Mouse (Mus musculus) C2C12 (cell line): ENCODE data around the gene Rpl35a. TPM values are rescaled to one million over a fixed set of nuclear protein-coding genes. Genes with fewer than 3 reads are reported as not detected.

ENCODE experiments used
- H3K27me3 ChIP-seq: one replicate; pipeline ENCODE4 v1.6.1; 2011; ENCODE audit not compliant: control insufficient read depth, insufficient read depth, insufficient read length
- H3K36me3 ChIP-seq: one replicate; pipeline ENCODE4 v1.6.1; 2011; ENCODE audit not compliant: control insufficient read depth, insufficient read depth
- H3K4me3 ChIP-seq: one replicate; pipeline ENCODE4 v1.5.1; 2011; ENCODE audit warnings: mild to moderate bottlenecking, control low read depth; ENCODE audit not compliant: poor library complexity, insufficient read depth, severe bottlenecking
- H3K79me2 ChIP-seq: one replicate; pipeline ENCODE4 v1.6.1; 2011; ENCODE audit not compliant: control insufficient read depth, insufficient read depth
- H3K79me3 ChIP-seq: one replicate; pipeline ENCODE4 v1.6.1; 2011; ENCODE audit warnings: low read depth, control low read depth
- H3ac ChIP-seq: one replicate; pipeline ENCODE3; 2011; ENCODE audit warnings: low read depth; ENCODE audit not compliant: control insufficient read depth, insufficient read length
- CEBPB ChIP-seq: IDR thresholded peaks from one replicate; pipeline ENCODE4 v1.6.1; 2011; ENCODE audit warnings: low read depth, mild to moderate bottlenecking, control low read depth, moderate library complexity
- CTCF ChIP-seq: IDR thresholded peaks from one replicate; pipeline ENCODE4 v1.5.1; 2011; ENCODE audit not compliant: control insufficient read depth, insufficient read depth, insufficient read length
- FOSL1 ChIP-seq: IDR thresholded peaks from one replicate; pipeline ENCODE4 v1.8.0; 2011; ENCODE audit warnings: mild to moderate bottlenecking, low read length; ENCODE audit not compliant: poor library complexity, insufficient read depth, severe bottlenecking
- MAX ChIP-seq: IDR thresholded peaks from one replicate; pipeline ENCODE4 v1.6.1; 2011; ENCODE audit warnings: mild to moderate bottlenecking, control low read depth
- MYOD1 ChIP-seq: IDR thresholded peaks from one replicate; pipeline ENCODE4 v1.6.1; 2011; ENCODE audit warnings: low read depth; ENCODE audit not compliant: control insufficient read depth, insufficient read length
- MYOG ChIP-seq: IDR thresholded peaks from one replicate; pipeline ENCODE4 v1.6.1; 2011; ENCODE audit not compliant: control insufficient read depth, insufficient read length; ENCODE audit errors: extremely low read depth
- USF1 ChIP-seq: IDR thresholded peaks from one replicate; pipeline ENCODE4 v1.6.1; 2011; ENCODE audit warnings: low read depth, mild to moderate bottlenecking, control low read depth, moderate library complexity
- polyA plus RNA-seq: library from polyadenylated mRNA; unstranded; fragments of >200 nt; fragmentation: generic; extraction: Trizol; gene quantifications from one replicate; pipeline ENCODE4 v1.2.1, GENCODE M21; 2012; ENCODE audit warnings: missing spikeins

Rpl35a gene
- polyA plus RNA-seq, 1 experiment = 3,163 TPM

GRCm38 (mm10) chr16:33074967-33075366 is 18.7 kb downstream of the Rpl35a start:
- H3K79me2 ChIP-seq = no peaks in the 10 kb centered on the region
- H3K79me3 ChIP-seq = no peaks in the 10 kb centered on the region
- H3K27me3 ChIP-seq = no peaks in the 10 kb centered on the region
- no peak overlapping the region for H3K4me3 ChIP-seq
- TF ChIP-seq MYOG = no peak
- no peak for TF ChIP-seq FOSL1
- no peak for TF ChIP-seq USF1
- TF ChIP-seq MAX = no peak
- TF ChIP-seq CTCF = no peak
- no peak for TF ChIP-seq CEBPB
- no peak for TF ChIP-seq MYOD1
- no peak overlapping the region for H3ac ChIP-seq
- peaks cover 10% of the 10 kb centered on the region for H3K36me3 ChIP-seq

GRCm38 (mm10) chr16:33076078-33076477 is 19.8 kb downstream of the Rpl35a start:
- Histone ChIP-seq H3K27me3 (no peaks in the 10 kb centered on the region), H3K79me3 (no peaks in the 10 kb centered on the region), H3K79me2 (no peaks in the 10 kb centered on the region), H3K4me3 (no peak overlapping the region), H3ac (no peak overlapping the region), H3K36me3 (peaks cover 2% of the 10 kb centered on the region)
- no peak for TF ChIP-seq MYOG
- no peak for TF ChIP-seq CEBPB
- TF ChIP-seq USF1 = no peak
- TF ChIP-seq MYOD1 = no peak
- TF ChIP-seq FOSL1 = no peak
- no peak for TF ChIP-seq MAX
- no peak for TF ChIP-seq CTCF

- no peak overlapping the region for H3ac ChIP-seq
- no peak overlapping the region for H3K4me3 ChIP-seq
- peaks cover 5% of the 10 kb centered on the region for H3K36me3 ChIP-seq
- H3K27me3 ChIP-seq = no peaks in the 10 kb centered on the region
- no peaks in the 10 kb centered on the region for H3K79me2 ChIP-seq
- H3K79me3 ChIP-seq = no peaks in the 10 kb centered on the region
- TF ChIP-seq CEBPB = no peak
- no peak for TF ChIP-seq MAX
- no peak for TF ChIP-seq USF1
- no peak for TF ChIP-seq MYOG
- no peak for TF ChIP-seq FOSL1
- no peak for TF ChIP-seq MYOD1
- no peak for TF ChIP-seq CTCF
Measured at GRCm38 (mm10) chr16:33077069-33077627, 20.9 kb downstream of the Rpl35a start.

- TF ChIP-seq FOSL1 (no peak), MYOG (no peak), USF1 (no peak), MAX (no peak), MYOD1 (no peak), CTCF (no peak), CEBPB (no peak)
- H3K27me3 ChIP-seq = no peaks in the 10 kb centered on the region
- H3K36me3 ChIP-seq = peaks cover 12% of the 10 kb centered on the region
- no peak overlapping the region for H3K4me3 ChIP-seq
- no peaks in the 10 kb centered on the region for H3K79me3 ChIP-seq
- no peaks in the 10 kb centered on the region for H3K79me2 ChIP-seq
- H3ac ChIP-seq = no peak overlapping the region
Measured at GRCm38 (mm10) chr16:33080063-33080462, 23.8 kb downstream of the Rpl35a start.

- Histone ChIP-seq H3K27me3 (no peaks in the 10 kb centered on the region), H3ac (no peak overlapping the region), H3K4me3 (no peak overlapping the region), H3K36me3 (peaks cover 12% of the 10 kb centered on the region), H3K79me2 (no peaks in the 10 kb centered on the region), H3K79me3 (no peaks in the 10 kb centered on the region)
- no peak for TF ChIP-seq MYOG
Measured at GRCm38 (mm10) chr16:33082951-33083350, 26.7 kb downstream of the Rpl35a start.

GRCm38 (mm10) chr16:33083996-33084395 is 27.7 kb downstream of the Rpl35a start:
- Histone ChIP-seq H3K79me2 (no peaks in the 10 kb centered on the region), H3K27me3 (no peaks in the 10 kb centered on the region), H3K4me3 (no peak overlapping the region), H3ac (no peak overlapping the region), H3K79me3 (no peaks in the 10 kb centered on the region), H3K36me3 (peaks cover 12% of the 10 kb centered on the region)
- TF ChIP-seq CTCF (no peak), MAX (no peak), CEBPB (no peak), FOSL1 (no peak), MYOG (no peak), MYOD1 (no peak), USF1 (no peak)
